Mouse (Mus musculus) midbrain, embryonic 15.5 days (tissue): ENCODE measurements at regions not wholly inside any gene's neighbourhood (a gene's known extent, or its start where the extent isn't known, plus 50 kb on each side); places are given as distances from the start of the nearest gene placed in this dataset.

Experiments
- ATAC-seq: fragments of 200-750 bp; cut with Nextera tagmentation; replicated peaks from 2 replicates; pipeline ENCODE4 v1.8.0; 2017; ENCODE audit warnings: moderate TSS enrichment
- H3K27ac ChIP-seq: fragments of 300-500 bp; sonication (generic); 2 replicates; pipeline ENCODE4 v1.5.1; 2015; ENCODE audit warnings: mild to moderate bottlenecking, inconsistent platforms
- H3K27me3 ChIP-seq: fragments of 300-500 bp; sonication (generic); replicated peaks from 2 replicates; pipeline ENCODE4 v1.6.1; 2015; ENCODE audit warnings: inconsistent platforms
- H3K36me3 ChIP-seq: fragments of 300-500 bp; sonication (generic); replicated peaks from 2 replicates; pipeline ENCODE4 v1.6.1; 2015; ENCODE audit warnings: inconsistent platforms
- H3K4me1 ChIP-seq: fragments of 300-500 bp; sonication (generic); 2 replicates; pipeline ENCODE4 v1.6.1; 2015; ENCODE audit warnings: inconsistent platforms
- H3K4me2 ChIP-seq: fragments of 300-500 bp; sonication (generic); 2 replicates; pipeline ENCODE4 v1.6.1; 2015; ENCODE audit warnings: inconsistent platforms, mild to moderate bottlenecking, moderate library complexity
- H3K4me3 ChIP-seq: fragments of 300-500 bp; sonication (generic); 2 replicates; pipeline ENCODE4 v1.5.1; 2015; ENCODE audit warnings: mild to moderate bottlenecking, inconsistent platforms
- H3K9ac ChIP-seq: fragments of 300-500 bp; sonication (generic); 2 replicates; pipeline ENCODE4 v1.6.1; 2015; ENCODE audit warnings: mild to moderate bottlenecking, inconsistent platforms
- H3K9me3 ChIP-seq: fragments of 300-500 bp; sonication (generic); 2 replicates; pipeline ENCODE4 v1.6.1; 2016; ENCODE audit warnings: inconsistent platforms
- WGBS: fragments of 180-500 bp; shearing (Covaris S2); methylation state at CpG from one replicate; pipeline ENCODE4 v1.1.7; 2015; ENCODE audit warnings: mixed read lengths; 5-methylcytosine and 5-hydroxymethylcytosine counted together

DNA sequence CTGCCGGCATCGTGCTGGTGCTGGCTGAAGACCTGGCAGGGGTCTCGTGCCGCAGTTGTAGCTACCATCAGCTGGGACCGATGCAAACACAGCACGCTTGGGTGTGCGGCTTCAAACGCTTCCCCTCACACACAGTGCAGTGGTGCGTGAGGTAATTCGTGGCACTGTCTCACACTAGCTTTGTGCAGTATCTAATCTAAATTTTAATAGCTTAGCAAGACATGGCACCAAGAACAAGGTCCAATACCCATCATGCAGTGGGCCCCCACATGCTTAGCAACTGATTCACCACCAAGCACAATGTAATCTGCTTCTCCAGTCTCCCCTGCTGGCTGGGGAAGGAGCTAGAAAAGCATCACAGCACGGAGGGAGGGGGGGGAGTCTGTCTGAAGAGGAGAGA is 348.2 kb upstream of the Cdh4 start:
- Histone ChIP-seq H3K4me2 (peak overlapping the region; percentile 17), H3K36me3 (no peaks in the 10 kb centered on the region), H3K27me3 (no peaks in the 10 kb centered on the region), H3K9ac (no peak overlapping the region), H3K4me1 (peaks cover 8% of the 10 kb centered on the region), H3K4me3 (no peak overlapping the region), H3K27ac (no peak overlapping the region), H3K9me3 (no peaks in the 10 kb centered on the region)
- ATAC-seq = peak; percentile 60; the same call in 1 of the 2 replicates
- 35% methylated on average over 11 of the region's 11 CpGs for WGBS

- Histone ChIP-seq H3K4me2 (no peak overlapping the region), H3K27ac (no peak overlapping the region), H3K9ac (no peak overlapping the region), H3K36me3 (no peaks in the 10 kb centered on the region), H3K27me3 (no peaks in the 10 kb centered on the region), H3K4me1 (peaks cover 8% of the 10 kb centered on the region), H3K4me3 (no peak overlapping the region), H3K9me3 (no peaks in the 10 kb centered on the region)
- ATAC-seq = no peak
- 94% methylated on average over 3 of the region's 3 CpGs for WGBS
Observed at GRCm38 (mm10) chr2:179095981-179096380, 346.2 kb upstream of the Cdh4 start.

DNA sequence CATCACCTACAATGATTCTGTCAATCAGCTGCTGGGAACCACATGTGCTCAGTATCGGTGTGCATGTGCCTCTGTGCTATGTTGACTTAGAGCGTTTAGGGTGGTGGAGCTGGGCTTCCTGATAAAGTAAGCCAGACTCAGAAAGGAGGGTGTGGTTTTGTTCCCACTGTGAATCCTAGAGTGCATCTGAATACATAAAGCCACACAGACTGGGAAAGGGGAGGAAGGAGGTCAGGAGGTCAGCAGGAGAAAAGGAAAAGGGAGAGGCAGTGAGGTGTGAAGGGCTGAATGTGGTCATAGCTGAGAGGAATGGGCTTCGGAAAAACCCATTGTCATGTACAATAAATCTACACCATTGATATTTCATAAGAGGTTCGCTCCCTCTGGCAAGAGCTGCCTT is 345.4 kb upstream of the Cdh4 start:
- ATAC-seq = no peak
- WGBS = 31% methylated on average over 4 of the region's 4 CpGs
- no peak overlapping the region for H3K4me3 ChIP-seq

GRCm38 (mm10) chr2:179099783-179100182 is 342.4 kb upstream of the Cdh4 start:
- no peak for ATAC-seq
- WGBS = 91% methylated on average over 1 of the region's 1 CpGs

More for the DNA sequence above, 345.4 kb upstream of the Cdh4 start:
- no peaks in the 10 kb centered on the region for H3K36me3 ChIP-seq
- H3K9ac ChIP-seq = no peak overlapping the region
- H3K4me1 ChIP-seq = peaks cover 8% of the 10 kb centered on the region
- no peaks in the 10 kb centered on the region for H3K9me3 ChIP-seq
- no peak overlapping the region for H3K27ac ChIP-seq
- H3K27me3 ChIP-seq = no peaks in the 10 kb centered on the region
- no peak overlapping the region for H3K4me2 ChIP-seq

GRCm38 (mm10) chr2:179103114-179103513 is 339.1 kb upstream of the Cdh4 start:
- WGBS = 83% methylated on average over 1 of the region's 1 CpGs

More at GRCm38 (mm10) chr2:179099783-179100182, 342.4 kb upstream of the Cdh4 start:
- no peaks in the 10 kb centered on the region for H3K27me3 ChIP-seq
- H3K4me3 ChIP-seq = no peak overlapping the region
- no peak overlapping the region for H3K9ac ChIP-seq
- H3K36me3 ChIP-seq = no peaks in the 10 kb centered on the region
- no peak overlapping the region for H3K4me2 ChIP-seq
- no peaks in the 10 kb centered on the region for H3K9me3 ChIP-seq
- no peak overlapping the region for H3K27ac ChIP-seq
- no peaks in the 10 kb centered on the region for H3K4me1 ChIP-seq

GRCm38 (mm10) chr2:179112951-179113350 is 329.3 kb upstream of the Cdh4 start:
- Histone ChIP-seq H3K4me2 (no peak overlapping the region), H3K9ac (no peak overlapping the region), H3K4me1 (peaks cover 15% of the 10 kb centered on the region), H3K4me3 (no peak overlapping the region), H3K9me3 (no peaks in the 10 kb centered on the region), H3K27ac (no peak overlapping the region), H3K36me3 (no peaks in the 10 kb centered on the region), H3K27me3 (no peaks in the 10 kb centered on the region)
- WGBS = 29% methylated on average over 5 of the region's 5 CpGs
- ATAC-seq = no peak

More at GRCm38 (mm10) chr2:179103114-179103513, 339.1 kb upstream of the Cdh4 start:
- Histone ChIP-seq H3K9me3 (no peaks in the 10 kb centered on the region), H3K4me2 (no peak overlapping the region), H3K27ac (no peak overlapping the region), H3K36me3 (no peaks in the 10 kb centered on the region), H3K4me3 (no peak overlapping the region), H3K9ac (no peak overlapping the region), H3K4me1 (no peaks in the 10 kb centered on the region), H3K27me3 (no peaks in the 10 kb centered on the region)
- no peak for ATAC-seq

- no peaks in the 10 kb centered on the region for H3K9me3 ChIP-seq
- no peak overlapping the region for H3K9ac ChIP-seq
- no peak overlapping the region for H3K4me2 ChIP-seq
- no peaks in the 10 kb centered on the region for H3K36me3 ChIP-seq
- 88% methylated on average over 3 of the region's 3 CpGs for WGBS
- no peak overlapping the region for H3K27ac ChIP-seq
- no peaks in the 10 kb centered on the region for H3K27me3 ChIP-seq
- H3K4me3 ChIP-seq = no peak overlapping the region
- H3K4me1 ChIP-seq = no peaks in the 10 kb centered on the region
- no peak for ATAC-seq
Observed at GRCm38 (mm10) chr2:179128018-179128417, 314.2 kb upstream of the Cdh4 start.

DNA sequence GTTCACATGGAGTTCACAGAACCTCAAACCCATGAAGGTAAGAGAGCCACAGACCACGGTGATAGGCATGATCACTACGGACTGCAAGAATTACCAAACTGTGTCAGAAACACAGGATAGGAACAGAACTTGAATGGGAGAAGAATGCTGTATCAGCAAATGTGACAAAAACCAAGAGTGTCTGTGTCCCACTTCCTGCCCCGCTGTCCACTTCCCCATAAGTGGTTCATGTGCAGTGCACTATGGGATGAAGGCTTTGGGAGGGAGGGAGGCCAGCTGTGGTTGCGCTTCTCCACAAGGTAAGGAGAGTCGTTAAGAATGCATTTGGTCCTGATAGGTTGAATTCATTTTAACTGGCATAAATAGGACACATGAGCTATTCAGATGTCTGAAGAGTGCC is 313.8 kb upstream of the Cdh4 start:
- Histone ChIP-seq H3K27ac (no peak overlapping the region), H3K4me1 (no peaks in the 10 kb centered on the region), H3K4me2 (no peak overlapping the region), H3K36me3 (no peaks in the 10 kb centered on the region), H3K9ac (no peak overlapping the region), H3K9me3 (no peaks in the 10 kb centered on the region), H3K27me3 (no peaks in the 10 kb centered on the region), H3K4me3 (no peak overlapping the region)
- no peak for ATAC-seq
- 91% methylated on average over 5 of the region's 5 CpGs for WGBS

DNA sequence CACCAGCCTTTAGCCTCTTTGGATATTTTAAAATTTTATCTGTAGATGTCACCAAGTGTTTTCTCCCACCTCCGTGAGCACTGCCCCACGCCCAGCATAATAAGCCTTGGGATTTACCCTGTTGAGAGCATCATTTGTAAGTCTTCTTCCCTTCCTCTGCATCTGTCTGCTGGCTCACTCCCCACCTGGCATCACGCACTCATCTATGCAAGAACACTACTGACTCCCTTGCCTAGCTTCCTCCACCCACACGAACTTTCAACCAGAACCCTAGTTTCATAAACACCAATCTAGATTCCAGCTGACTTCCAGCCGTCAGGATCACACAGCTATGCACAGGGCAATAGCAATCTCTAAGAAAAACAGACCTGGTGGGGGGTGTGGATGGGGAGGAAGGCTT is 311.2 kb upstream of the Cdh4 start:
- Histone ChIP-seq H3K9me3 (no peaks in the 10 kb centered on the region), H3K27ac (no peak overlapping the region), H3K36me3 (no peaks in the 10 kb centered on the region), H3K4me2 (no peak overlapping the region), H3K9ac (no peak overlapping the region), H3K27me3 (no peaks in the 10 kb centered on the region), H3K4me3 (no peak overlapping the region), H3K4me1 (no peaks in the 10 kb centered on the region)
- no peak for ATAC-seq
- 82% methylated on average over 5 of the region's 5 CpGs for WGBS

GRCm38 (mm10) chr2:179142313-179142712 is 299.9 kb upstream of the Cdh4 start:
- 46% methylated on average over 8 of the region's 8 CpGs for WGBS

GRCm38 (mm10) chr2:179145726-179146125 is 296.5 kb upstream of the Cdh4 start:
- H3K4me2 ChIP-seq = no peak overlapping the region
- no peak overlapping the region for H3K27ac ChIP-seq
- ATAC-seq = no peak
- 43% methylated on average over 2 of the region's 2 CpGs for WGBS
- no peak overlapping the region for H3K9ac ChIP-seq
- no peaks in the 10 kb centered on the region for H3K27me3 ChIP-seq
- H3K36me3 ChIP-seq = no peaks in the 10 kb centered on the region
- H3K4me3 ChIP-seq = no peak overlapping the region
- H3K9me3 ChIP-seq = no peaks in the 10 kb centered on the region
- peaks cover 9% of the 10 kb centered on the region for H3K4me1 ChIP-seq

More at GRCm38 (mm10) chr2:179142313-179142712, 299.9 kb upstream of the Cdh4 start:
- Histone ChIP-seq H3K4me1 (no peaks in the 10 kb centered on the region), H3K9ac (no peak overlapping the region), H3K27ac (no peak overlapping the region), H3K27me3 (no peaks in the 10 kb centered on the region), H3K4me2 (no peak overlapping the region), H3K9me3 (no peaks in the 10 kb centered on the region), H3K4me3 (no peak overlapping the region), H3K36me3 (no peaks in the 10 kb centered on the region)
- no peak; the same call in 1 of the 2 replicates for ATAC-seq

DNA sequence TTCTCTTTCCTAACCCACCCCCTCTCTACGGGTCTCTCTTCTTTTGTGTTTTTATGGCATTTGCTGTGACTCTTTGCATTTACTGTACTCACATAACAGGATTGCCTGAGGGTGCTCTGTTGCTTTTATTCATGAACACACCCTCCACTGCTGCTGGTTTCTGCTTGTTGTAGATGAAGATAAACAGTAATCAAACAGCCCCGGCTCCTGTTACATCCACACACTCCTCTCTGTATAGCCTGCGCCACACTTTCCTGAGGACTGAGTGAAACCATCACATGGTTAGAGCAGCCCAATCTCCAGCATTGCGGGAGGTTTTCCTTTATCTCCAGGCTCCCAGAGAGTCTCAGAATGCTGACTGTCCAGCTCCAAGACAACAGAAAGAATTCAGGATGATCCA is 296.0 kb upstream of the Cdh4 start:
- H3K9ac ChIP-seq = no peak overlapping the region
- H3K27me3 ChIP-seq = no peaks in the 10 kb centered on the region
- no peak overlapping the region for H3K4me3 ChIP-seq
- no peak overlapping the region for H3K4me2 ChIP-seq
- no peaks in the 10 kb centered on the region for H3K36me3 ChIP-seq
- peaks cover 9% of the 10 kb centered on the region for H3K4me1 ChIP-seq
- no peaks in the 10 kb centered on the region for H3K9me3 ChIP-seq
- no peak for ATAC-seq
- no peak overlapping the region for H3K27ac ChIP-seq
- 63% methylated on average over 4 of the region's 4 CpGs for WGBS

- 23% methylated on average over 5 of the region's 5 CpGs for WGBS
- no peak for ATAC-seq
Observed at GRCm38 (mm10) chr2:179148194-179148593, 294.0 kb upstream of the Cdh4 start.

More at GRCm38 (mm10) chr2:179148194-179148593, 294.0 kb upstream of the Cdh4 start:
- Histone ChIP-seq H3K27me3 (no peaks in the 10 kb centered on the region), H3K4me1 (peaks cover 9% of the 10 kb centered on the region), H3K9ac (no peak overlapping the region), H3K9me3 (no peaks in the 10 kb centered on the region), H3K4me2 (no peak overlapping the region), H3K4me3 (no peak overlapping the region), H3K27ac (no peak overlapping the region), H3K36me3 (no peaks in the 10 kb centered on the region)
